Mouse (Mus musculus): ENCODE results near the gene Tmem82.

DNA sequence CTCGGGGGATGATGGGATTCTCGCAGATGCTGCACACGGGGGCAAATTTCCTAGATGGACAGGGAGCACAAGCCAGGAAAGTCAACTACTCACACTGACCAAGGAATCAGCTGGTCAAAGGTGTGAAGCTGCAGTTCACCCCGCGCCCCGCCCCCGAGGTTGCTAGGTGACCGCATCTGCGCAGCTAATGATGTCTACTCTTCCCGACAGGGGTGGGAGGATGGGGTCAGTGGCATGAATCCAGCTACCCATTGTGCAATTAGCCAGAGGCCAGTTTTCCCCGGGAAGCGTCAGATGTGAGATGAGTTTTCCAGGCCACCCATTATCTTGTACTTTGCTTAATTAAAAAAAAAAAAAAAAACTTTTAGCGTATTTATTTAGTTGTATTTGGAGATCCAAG lies 37.4 kb downstream of the Tmem82 start:
- TF ChIP-seq FLI1 (IDR thresholded peaks at IDR 0.05; ENCODE audit: low read length) (no peak), GATA1 (IDR thresholded peaks at IDR 0.05; ENCODE audit: borderline replicate concordance, low read length) (no peak)
